Mouse (Mus musculus): ENCODE measurements around the gene Zbtb20. TPM values are rescaled to one million over a fixed set of nuclear protein-coding genes. Genes with fewer than 3 reads are reported as not detected.

Zbtb20 gene
- polyA plus RNA-seq, 2 experiments = 0.40 to 2.2 TPM

GRCm38 (mm10) chr16:43286319-43286718 lies 410.6 kb downstream of the Zbtb20 start:
- Histone ChIP-seq H3K36me3 (replicated peaks; ENCODE audit: control insufficient read depth, insufficient read depth, low read depth) (no peaks in the 10 kb centered on the region), H3K9ac (replicated peaks) (no peak overlapping the region), H3K27ac (no peak overlapping the region), H3K9me3 (ENCODE audit: control insufficient read depth, low read length) (no peaks in the 10 kb centered on the region), H3K4me2 (ENCODE audit: low read depth) (no peak overlapping the region), H3K4me1 (replicated peaks; ENCODE audit: control insufficient read depth in 2 of 2, insufficient read depth in 2 of 2, low read length in 1 of 2) (no peaks in the 10 kb centered on the region), H3K4me3 (ENCODE audit: insufficient read depth in 1 of 2, low read depth in 2 of 2, low read length in 2 of 2) (no peak overlapping the region), H3K27me3 (ENCODE audit: control insufficient read depth, insufficient read depth, low read length) (no peaks in the 10 kb centered on the region)
- no peak for ATAC-seq (ENCODE audit: insufficient read depth)
- 50% methylated on average over 1 of the region's 1 CpGs for WGBS (ENCODE audit: insufficient replicate concordance)
- DNase-seq (ENCODE audit: low read depth in 3 of 3, low spot score in 3 of 3) = no peak
- no peak for TF ChIP-seq CTCF (IDR thresholded peaks at IDR 0.05; ENCODE audit: low read depth)
- TF ChIP-seq EP300 (IDR thresholded peaks at IDR 0.05; ENCODE audit: low read depth) = no peak

GRCm38 (mm10) chr16:43286783-43287383 lies 411.2 kb downstream of the Zbtb20 start:
- 61% methylated on average over 1 of the region's 1 CpGs for WGBS (ENCODE audit: insufficient replicate concordance)
- Histone ChIP-seq H3K27ac (no peak overlapping the region), H3K4me3 (ENCODE audit: insufficient read depth in 1 of 2, low read depth in 2 of 2, low read length in 2 of 2) (no peak overlapping the region), H3K9ac (replicated peaks) (no peak overlapping the region), H3K9me3 (ENCODE audit: control insufficient read depth, low read length) (no peaks in the 10 kb centered on the region), H3K27me3 (ENCODE audit: control insufficient read depth, insufficient read depth, low read length) (no peaks in the 10 kb centered on the region), H3K36me3 (replicated peaks; ENCODE audit: control insufficient read depth, insufficient read depth, low read depth) (no peaks in the 10 kb centered on the region), H3K4me1 (replicated peaks; ENCODE audit: control insufficient read depth in 2 of 2, insufficient read depth in 2 of 2, low read length in 1 of 2) (no peaks in the 10 kb centered on the region), H3K4me2 (ENCODE audit: low read depth) (no peak overlapping the region)
- DNase-seq (ENCODE audit: low read depth in 3 of 3, low spot score in 3 of 3) (no peak), ATAC-seq (ENCODE audit: insufficient read depth) (0 out of 2 replicates have a peak, but pooled peaks have one; percentile 37)
- TF ChIP-seq EP300 (IDR thresholded peaks at IDR 0.05; ENCODE audit: low read depth) (no peak), CTCF (IDR thresholded peaks at IDR 0.05; ENCODE audit: low read depth) (no peak)

- Histone ChIP-seq H3K36me3 (replicated peaks; ENCODE audit: control insufficient read depth, insufficient read depth, low read depth) (no peaks in the 10 kb centered on the region), H3K4me3 (ENCODE audit: insufficient read depth in 1 of 2, low read depth in 2 of 2, low read length in 2 of 2) (no peak overlapping the region), H3K27me3 (ENCODE audit: control insufficient read depth, insufficient read depth, low read length) (no peaks in the 10 kb centered on the region), H3K4me2 (ENCODE audit: low read depth) (no peak overlapping the region), H3K4me1 (replicated peaks; ENCODE audit: control insufficient read depth in 2 of 2, insufficient read depth in 2 of 2, low read length in 1 of 2) (no peaks in the 10 kb centered on the region), H3K9me3 (ENCODE audit: control insufficient read depth, low read length) (no peaks in the 10 kb centered on the region), H3K27ac (no peak overlapping the region), H3K9ac (replicated peaks) (no peak overlapping the region)
- DNase-seq (ENCODE audit: low read depth in 3 of 3, low spot score in 3 of 3) (no peak), ATAC-seq (ENCODE audit: insufficient read depth) (no peak)
- WGBS (ENCODE audit: insufficient replicate concordance) = 44% methylated on average over 3 of the region's 3 CpGs
- TF ChIP-seq CTCF (IDR thresholded peaks at IDR 0.05; ENCODE audit: low read depth) (no peak), EP300 (IDR thresholded peaks at IDR 0.05; ENCODE audit: low read depth) (no peak)
These were observed 415.7 kb downstream of the Zbtb20 start for GRCm38 (mm10) chr16:43291423-43291822.

GRCm38 (mm10) chr16:43297953-43298596 lies 422.4 kb downstream of the Zbtb20 start:
- peak in 1 of 3 experiments; percentile 4 for DNase-seq (ENCODE audit: low read depth in 3 of 3, low spot score in 3 of 3)
- no peak for TF ChIP-seq EP300 (IDR thresholded peaks at IDR 0.05; ENCODE audit: low read depth)
- no peak for TF ChIP-seq CTCF (IDR thresholded peaks at IDR 0.05; ENCODE audit: low read depth)
- Histone ChIP-seq H3K4me3 (ENCODE audit: insufficient read depth in 1 of 2, low read depth in 2 of 2, low read length in 2 of 2) (no peak overlapping the region), H3K9me3 (ENCODE audit: control insufficient read depth, low read length) (no peaks in the 10 kb centered on the region), H3K9ac (replicated peaks) (no peak overlapping the region), H3K4me2 (ENCODE audit: low read depth) (no peak overlapping the region), H3K4me1 (replicated peaks; ENCODE audit: control insufficient read depth in 2 of 2, insufficient read depth in 2 of 2, low read length in 1 of 2) (no peaks in the 10 kb centered on the region), H3K36me3 (replicated peaks; ENCODE audit: control insufficient read depth, insufficient read depth, low read depth) (no peaks in the 10 kb centered on the region), H3K27ac (no peak overlapping the region), H3K27me3 (ENCODE audit: control insufficient read depth, insufficient read depth, low read length) (no peaks in the 10 kb centered on the region)
- ATAC-seq (ENCODE audit: insufficient read depth) = no peak
- WGBS (ENCODE audit: insufficient replicate concordance) = 67% methylated on average over 5 of the region's 5 CpGs

GRCm38 (mm10) chr16:43300420-43300819 lies 424.7 kb downstream of the Zbtb20 start:
- H3K27me3 ChIP-seq (ENCODE audit: control insufficient read depth, insufficient read depth, low read length) = no peaks in the 10 kb centered on the region
- no peak overlapping the region for H3K27ac ChIP-seq
- no peak for DNase-seq (ENCODE audit: low read depth in 3 of 3, low spot score in 3 of 3)
- no peaks in the 10 kb centered on the region for H3K36me3 ChIP-seq (replicated peaks; ENCODE audit: control insufficient read depth, insufficient read depth, low read depth)
- H3K4me2 ChIP-seq (ENCODE audit: low read depth) = no peak overlapping the region
- no peaks in the 10 kb centered on the region for H3K9me3 ChIP-seq (ENCODE audit: control insufficient read depth, low read length)
- no peak overlapping the region for H3K9ac ChIP-seq (replicated peaks)
- H3K4me1 ChIP-seq (replicated peaks; ENCODE audit: control insufficient read depth in 2 of 2, insufficient read depth in 2 of 2, low read length in 1 of 2) = peaks cover 0 to 3% of the 10 kb centered on the region in 2 experiments; a peak in 1 of 4 replicates
- TF ChIP-seq CTCF (IDR thresholded peaks at IDR 0.05; ENCODE audit: low read depth) (no peak), EP300 (IDR thresholded peaks at IDR 0.05; ENCODE audit: low read depth) (no peak)
- H3K4me3 ChIP-seq (ENCODE audit: insufficient read depth in 1 of 2, low read depth in 2 of 2, low read length in 2 of 2) = no peak overlapping the region
- ATAC-seq (ENCODE audit: insufficient read depth) = no peak
- 45% methylated on average over 3 of the region's 3 CpGs for WGBS (ENCODE audit: insufficient replicate concordance)

Measured in liver, embryonic 14.5 days (tissue).